Mouse (Mus musculus) liver, adult 2 months (tissue): ENCODE results near the gene Slc26a10.

Experiments
- CTCF ChIP-seq: fragments of 200-500 bp; IDR thresholded peaks from 2 replicates; pipeline ENCODE4 v1.5.1; 2011; ENCODE audit warnings: low read depth, low read length, control low read depth
- POLR2A ChIP-seq: fragments of 200-500 bp; IDR thresholded peaks from 2 replicates; pipeline ENCODE4 v1.6.1; 2011; ENCODE audit warnings: low read length, control low read depth; ENCODE audit not compliant: insufficient read depth; ENCODE audit errors: extremely low read depth

DNA sequence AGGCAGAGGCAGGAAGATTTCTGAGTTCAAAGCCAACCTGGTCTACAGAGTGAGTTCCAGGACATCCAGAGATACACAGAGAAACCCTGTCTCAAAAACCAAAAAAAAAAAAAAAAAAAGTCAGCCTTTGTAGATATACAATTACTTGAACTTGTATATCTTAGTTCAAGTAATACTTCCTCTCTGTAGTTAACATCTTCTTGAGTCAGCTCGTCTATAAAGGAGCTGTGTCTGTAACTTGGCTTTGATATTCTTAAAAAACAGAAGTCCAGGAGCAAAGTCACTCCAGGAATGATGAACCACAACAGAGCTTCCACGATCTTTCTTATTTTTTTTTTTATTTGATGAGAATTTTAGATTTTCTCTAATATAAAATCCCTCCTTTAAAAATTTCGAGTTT, 19.7 kb downstream of the Slc26a10 start:
- TF ChIP-seq CTCF (no peak), POLR2A (no peak)
